Mouse (Mus musculus) liver, adult 2 months (tissue): ENCODE data around the gene Znrd1as.

Experiments used
- CTCF ChIP-seq: fragments of 200-500 bp; IDR thresholded peaks from 2 replicates; pipeline ENCODE4 v1.5.1; 2011; ENCODE audit warnings: low read depth, low read length, control low read depth
- POLR2A ChIP-seq: fragments of 200-500 bp; IDR thresholded peaks from 2 replicates; pipeline ENCODE4 v1.6.1; 2011; ENCODE audit warnings: low read length, control low read depth; ENCODE audit not compliant: insufficient read depth; ENCODE audit errors: extremely low read depth

- TF ChIP-seq CTCF (no peak), POLR2A (no peak)
These were observed 34.1 kb downstream of the Znrd1as start for GRCm38 (mm10) chr17:36992336-36993104.
